Mouse (Mus musculus): ENCODE data around the gene Negr1. TPM values are rescaled to one million over a fixed set of nuclear protein-coding genes. Genes with fewer than 3 reads are reported as not detected.

Negr1 gene
- polyA plus RNA-seq, 1 experiment: 16.4 TPM

DNA sequence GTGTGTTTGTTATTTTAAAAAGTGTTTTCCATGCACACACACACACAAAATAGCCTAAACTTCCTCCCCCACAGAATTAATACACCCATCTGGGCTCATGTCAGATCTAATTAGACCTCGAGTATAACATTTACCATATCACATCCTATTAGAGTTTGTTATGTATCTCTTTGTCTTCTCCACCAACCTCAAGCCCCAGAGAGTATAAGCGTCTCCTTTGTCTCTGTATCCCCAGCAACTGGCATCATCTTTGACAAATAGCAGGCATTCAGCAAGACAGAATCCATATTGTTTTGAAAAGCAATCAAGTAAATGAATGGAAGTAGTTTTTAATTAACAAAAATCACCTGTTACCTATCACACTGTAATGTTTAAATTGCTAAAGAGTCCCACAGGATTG lies 67.0 kb downstream of the Negr1 start:
- H3K4me3 ChIP-seq (ENCODE audit: insufficient read depth, low read depth, low read length): no peak overlapping the region
- H3K27ac ChIP-seq (replicated peaks; ENCODE audit: low read depth, low read length): no peak overlapping the region
- H3K4me1 ChIP-seq (ENCODE audit: control insufficient read depth, insufficient read depth, insufficient read length, low read length): no peaks in the 10 kb centered on the region

DNA sequence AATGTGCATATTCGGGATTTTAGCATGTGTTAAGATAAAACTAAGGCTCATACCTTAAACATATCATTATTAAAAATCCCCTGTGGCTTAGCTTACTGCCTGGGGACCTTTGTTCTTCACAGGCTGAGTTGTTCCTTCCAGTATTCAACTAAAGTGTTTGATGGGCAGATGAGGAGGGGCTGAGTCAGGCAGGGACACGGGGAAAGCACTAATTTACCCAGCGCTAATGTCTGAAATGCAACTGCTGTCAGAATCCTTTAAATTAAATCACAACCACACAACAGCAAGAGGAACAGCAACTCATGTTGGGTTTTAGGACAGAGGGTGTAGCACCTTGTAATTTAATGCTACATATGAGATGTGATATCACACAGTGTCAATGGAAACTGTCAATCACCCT lies 71.3 kb downstream of the Negr1 start:
- H3K4me1 ChIP-seq (ENCODE audit: control insufficient read depth, insufficient read depth, insufficient read length, low read length): no peaks in the 10 kb centered on the region
- no peak overlapping the region for H3K27ac ChIP-seq (replicated peaks; ENCODE audit: low read depth, low read length)
- no peak overlapping the region for H3K4me3 ChIP-seq (ENCODE audit: insufficient read depth, low read depth, low read length)

DNA sequence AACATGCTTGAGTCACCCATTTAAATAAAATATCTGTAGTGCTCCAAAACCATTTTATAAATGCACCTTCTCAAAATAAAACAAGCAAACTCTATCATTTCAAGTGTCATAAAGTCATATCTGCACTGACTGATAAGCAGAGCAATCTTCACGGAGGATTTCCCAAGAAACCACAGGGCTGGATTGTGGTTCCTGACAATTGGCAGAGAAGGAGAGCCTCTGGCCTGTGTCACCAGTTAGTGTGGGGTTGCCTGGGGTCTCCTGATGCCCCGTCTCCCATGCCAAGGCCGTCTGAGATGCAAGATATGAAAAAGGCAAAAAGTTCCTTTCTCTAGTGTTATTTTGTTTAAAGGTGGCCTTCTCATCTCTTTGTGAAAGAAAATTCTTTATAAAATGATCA lies 77.8 kb downstream of the Negr1 start:
- Histone ChIP-seq H3K27ac (replicated peaks; ENCODE audit: low read depth, low read length) (no peak overlapping the region), H3K4me1 (ENCODE audit: control insufficient read depth, insufficient read depth, insufficient read length, low read length) (no peaks in the 10 kb centered on the region)

DNA sequence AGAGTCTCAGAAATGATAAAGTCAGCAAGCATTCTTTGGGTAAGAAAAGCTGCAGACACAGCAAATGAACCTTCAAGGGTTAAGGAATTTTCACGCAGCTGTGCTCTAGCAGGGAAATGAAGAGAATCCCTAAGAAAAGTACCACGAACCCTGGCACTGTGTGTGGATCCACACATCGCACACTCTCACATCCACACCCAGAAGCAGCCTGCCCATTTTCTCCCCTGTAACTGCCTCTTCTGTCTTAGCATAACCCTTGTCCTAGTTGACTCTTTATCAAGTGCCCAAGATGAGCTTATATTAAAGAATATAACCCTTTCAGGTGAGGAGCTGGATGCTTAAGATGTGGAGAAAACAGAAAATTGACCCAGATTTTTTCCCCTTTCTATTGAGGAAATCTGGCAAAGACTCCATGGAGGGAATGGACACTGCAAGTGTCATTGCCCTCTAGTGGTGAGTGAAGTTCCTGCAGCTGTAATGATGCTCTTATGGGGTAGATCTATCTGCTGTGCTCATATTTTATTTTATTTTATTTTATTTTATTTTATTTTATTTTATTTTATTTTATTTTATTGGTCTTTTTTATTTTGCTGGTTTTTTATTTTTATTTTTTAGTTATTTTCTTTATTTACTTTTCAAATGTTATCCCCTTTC lies 82.2 kb downstream of the Negr1 start:
- no peak overlapping the region for H3K4me3 ChIP-seq (ENCODE audit: insufficient read depth, low read depth, low read length)
- H3K27ac ChIP-seq (replicated peaks; ENCODE audit: low read depth, low read length): no peak overlapping the region
- H3K4me1 ChIP-seq (ENCODE audit: control insufficient read depth, insufficient read depth, insufficient read length, low read length): no peaks in the 10 kb centered on the region

More for the DNA sequence above, 77.8 kb downstream of the Negr1 start:
- no peak overlapping the region for H3K4me3 ChIP-seq (ENCODE audit: insufficient read depth, low read depth, low read length)

DNA sequence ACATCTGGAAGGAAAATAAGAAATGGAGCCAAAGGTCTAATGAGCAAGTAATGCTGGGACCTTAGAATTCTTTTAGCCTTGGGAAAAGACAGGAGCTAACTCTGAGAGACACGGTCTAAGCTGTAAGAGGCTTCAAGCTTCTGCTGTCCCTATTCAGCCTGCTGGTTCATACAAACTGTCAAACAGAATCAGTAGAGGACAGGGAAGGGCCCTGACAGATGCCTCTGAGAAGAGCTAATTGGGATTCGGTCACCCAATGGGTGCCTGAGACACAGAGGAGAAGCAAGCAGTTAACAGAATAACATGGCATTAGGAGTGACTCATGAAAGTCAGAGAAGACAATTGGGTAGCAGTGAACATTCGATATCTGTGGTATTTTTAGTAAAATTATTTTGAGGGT lies 86.8 kb downstream of the Negr1 start:
- Histone ChIP-seq H3K4me1 (ENCODE audit: control insufficient read depth, insufficient read depth, insufficient read length, low read length) (no peaks in the 10 kb centered on the region), H3K4me3 (ENCODE audit: insufficient read depth, low read depth, low read length) (no peak overlapping the region), H3K27ac (replicated peaks; ENCODE audit: low read depth, low read length) (no peak overlapping the region)

DNA sequence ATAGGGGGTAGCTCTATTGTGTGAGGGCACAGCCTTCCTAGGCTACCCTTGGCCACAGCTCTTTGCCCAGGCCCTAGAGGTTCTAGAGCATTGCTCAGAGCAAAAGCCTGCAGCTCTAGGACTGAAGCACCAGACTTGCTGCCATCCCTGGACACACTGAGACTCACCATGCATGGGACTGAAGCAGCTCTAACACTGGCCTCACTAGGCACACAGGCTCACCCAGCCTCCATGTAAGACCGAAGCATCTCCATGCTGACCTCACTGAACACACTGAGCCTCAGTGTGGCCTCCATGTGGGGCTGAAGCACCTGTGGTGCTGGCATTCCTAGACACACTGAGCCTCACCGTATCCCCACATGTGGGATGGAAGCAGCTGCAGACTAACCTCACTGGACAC lies 101.0 kb downstream of the Negr1 start:
- Histone ChIP-seq H3K27ac (replicated peaks; ENCODE audit: low read depth, low read length) (no peak overlapping the region), H3K4me1 (ENCODE audit: control insufficient read depth, insufficient read depth, insufficient read length, low read length) (no peaks in the 10 kb centered on the region), H3K4me3 (ENCODE audit: insufficient read depth, low read depth, low read length) (no peak overlapping the region)

DNA sequence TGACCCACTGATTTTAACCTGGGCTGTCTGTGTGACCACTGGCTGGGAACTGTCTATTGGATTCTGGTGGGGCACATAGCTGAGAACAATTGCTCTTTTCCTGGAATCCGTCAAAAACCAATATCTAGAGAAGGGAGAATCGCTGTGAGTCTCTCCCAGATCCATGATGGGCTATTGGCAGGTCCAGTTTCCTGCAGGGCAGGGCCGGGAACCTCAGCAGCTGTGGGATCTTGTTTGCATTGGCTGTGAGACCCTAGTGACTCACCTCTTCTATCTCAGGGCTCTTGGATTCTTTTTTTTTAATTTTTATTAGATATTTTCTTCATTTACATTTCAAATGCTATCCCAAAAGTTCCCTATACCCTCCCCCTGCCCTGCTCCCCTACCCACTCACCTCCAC lies 111.0 kb downstream of the Negr1 start:
- no peak overlapping the region for H3K27ac ChIP-seq (replicated peaks; ENCODE audit: low read depth, low read length)
- H3K4me3 ChIP-seq (ENCODE audit: insufficient read depth, low read depth, low read length): no peak overlapping the region
- no peaks in the 10 kb centered on the region for H3K4me1 ChIP-seq (ENCODE audit: control insufficient read depth, insufficient read depth, insufficient read length, low read length)

DNA sequence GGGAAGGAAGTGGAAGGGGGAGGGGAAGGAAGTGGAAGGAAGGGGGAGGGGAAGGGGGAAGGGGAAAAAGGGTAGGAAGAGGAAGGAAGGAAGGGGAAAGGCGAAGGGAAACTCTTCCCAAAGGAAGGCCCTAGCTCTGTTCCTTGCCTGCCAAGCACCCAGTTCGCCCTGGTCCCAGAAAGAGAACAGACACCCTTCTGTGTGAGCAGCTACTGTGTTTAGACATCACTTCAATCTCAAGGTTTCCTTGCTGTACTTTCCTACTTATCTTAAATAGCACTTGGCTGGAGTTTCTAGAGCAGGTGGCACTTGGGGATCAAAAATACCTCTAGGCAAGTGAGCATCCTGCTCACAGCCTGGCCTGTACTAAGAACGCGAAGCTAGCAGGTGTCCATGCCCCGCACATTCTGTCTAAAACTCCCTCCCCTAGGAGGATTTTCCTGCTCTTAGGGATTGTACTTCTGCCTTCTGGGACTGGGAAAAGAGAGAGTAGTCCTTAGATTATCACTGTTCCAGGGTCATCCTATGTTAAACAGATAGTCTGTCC lies 128.5 kb downstream of the Negr1 start:
- H3K4me3 ChIP-seq (ENCODE audit: insufficient read depth, low read depth, low read length): no peak overlapping the region
- no peaks in the 10 kb centered on the region for H3K4me1 ChIP-seq (ENCODE audit: control insufficient read depth, insufficient read depth, insufficient read length, low read length)
- no peak overlapping the region for H3K27ac ChIP-seq (replicated peaks; ENCODE audit: low read depth, low read length)

DNA sequence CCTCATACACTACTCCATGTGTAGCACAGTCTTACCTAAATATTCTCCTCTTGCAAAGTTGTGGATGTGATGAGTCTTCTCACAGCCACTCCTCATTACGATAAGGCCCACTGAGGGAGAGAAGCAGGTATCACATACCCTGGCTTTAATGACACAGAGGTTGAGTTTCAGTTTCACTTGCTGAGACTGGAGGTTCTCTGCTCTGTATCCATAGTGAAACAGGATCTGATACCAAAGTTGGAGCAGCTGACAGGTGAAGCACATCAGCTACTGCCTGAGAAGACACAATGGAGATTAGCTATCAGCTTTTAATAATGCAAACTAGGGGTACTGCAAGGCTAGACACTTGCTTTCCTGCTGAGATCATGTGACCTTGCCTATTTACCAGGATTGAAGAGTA lies 137.1 kb downstream of the Negr1 start:
- H3K4me1 ChIP-seq (ENCODE audit: control insufficient read depth, insufficient read depth, insufficient read length, low read length): no peaks in the 10 kb centered on the region
- no peak overlapping the region for H3K27ac ChIP-seq (replicated peaks; ENCODE audit: low read depth, low read length)
- no peak overlapping the region for H3K4me3 ChIP-seq (ENCODE audit: insufficient read depth, low read depth, low read length)

DNA sequence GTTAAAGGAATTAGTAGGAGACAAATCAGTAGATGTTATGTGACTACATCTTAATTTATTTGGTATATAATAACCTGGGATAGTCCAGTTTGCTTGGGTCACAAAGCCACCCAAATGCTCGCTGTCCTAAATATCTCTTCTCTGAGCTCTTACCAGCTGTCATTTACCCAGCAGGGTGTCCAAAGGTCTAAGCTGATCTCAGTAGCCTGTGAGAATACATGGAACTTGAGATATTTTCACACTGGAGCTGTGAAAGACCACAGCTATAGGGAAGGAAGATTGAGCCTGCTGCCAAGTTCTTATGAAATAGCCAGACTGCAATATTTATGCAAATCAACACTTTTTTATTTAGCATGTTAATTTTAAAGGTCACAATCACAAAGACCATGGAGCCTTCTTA lies 141.6 kb downstream of the Negr1 start:
- Histone ChIP-seq H3K4me1 (ENCODE audit: control insufficient read depth, insufficient read depth, insufficient read length, low read length) (no peaks in the 10 kb centered on the region), H3K4me3 (ENCODE audit: insufficient read depth, low read depth, low read length) (no peak overlapping the region), H3K27ac (replicated peaks; ENCODE audit: low read depth, low read length) (no peak overlapping the region)

DNA sequence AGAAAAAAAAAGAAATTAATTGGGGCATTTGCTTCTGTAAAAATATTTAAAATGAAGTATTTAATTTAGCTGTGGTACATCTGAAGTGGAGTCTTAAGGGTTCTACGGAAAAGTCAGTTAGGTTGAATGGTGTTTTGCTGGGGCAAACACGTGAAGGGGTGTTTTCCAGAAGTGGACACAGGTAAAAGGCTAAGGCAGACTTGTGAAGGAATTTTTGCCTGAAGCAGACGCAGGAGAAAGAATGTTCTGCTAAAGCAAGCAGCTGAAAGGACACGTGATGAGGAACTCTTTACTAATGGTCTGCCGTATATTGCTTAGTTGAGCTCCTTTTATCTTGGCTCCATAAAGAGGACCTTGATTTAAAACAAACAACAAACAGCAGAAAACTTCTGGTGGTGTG lies 148.6 kb downstream of the Negr1 start:
- H3K4me3 ChIP-seq (ENCODE audit: insufficient read depth, low read depth, low read length): no peak overlapping the region
- H3K27ac ChIP-seq (replicated peaks; ENCODE audit: low read depth, low read length): no peak overlapping the region
- H3K4me1 ChIP-seq (ENCODE audit: control insufficient read depth, insufficient read depth, insufficient read length, low read length): no peaks in the 10 kb centered on the region

DNA sequence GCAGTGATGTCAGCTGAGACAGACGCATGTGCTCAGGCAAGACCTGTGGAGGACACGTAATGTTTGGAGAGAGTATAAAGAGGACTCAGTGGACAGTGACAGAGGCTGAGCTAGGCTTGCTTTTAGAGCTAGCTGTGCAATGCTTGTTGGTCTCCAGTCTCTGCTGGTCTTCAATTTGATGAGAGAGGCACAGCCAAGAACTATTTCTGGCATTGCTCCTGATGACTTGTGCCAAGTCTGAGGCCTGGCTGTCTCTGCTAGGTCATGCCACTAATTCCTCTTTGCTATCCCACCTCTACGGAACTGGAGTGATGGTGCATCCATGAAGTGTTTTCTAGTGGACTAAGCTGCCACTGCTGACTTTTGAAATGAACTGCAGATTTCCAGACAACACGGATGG lies 149.1 kb downstream of the Negr1 start:
- Histone ChIP-seq H3K27ac (replicated peaks; ENCODE audit: low read depth, low read length) (no peak overlapping the region), H3K4me1 (ENCODE audit: control insufficient read depth, insufficient read depth, insufficient read length, low read length) (no peaks in the 10 kb centered on the region), H3K4me3 (ENCODE audit: insufficient read depth, low read depth, low read length) (no peak overlapping the region)

DNA sequence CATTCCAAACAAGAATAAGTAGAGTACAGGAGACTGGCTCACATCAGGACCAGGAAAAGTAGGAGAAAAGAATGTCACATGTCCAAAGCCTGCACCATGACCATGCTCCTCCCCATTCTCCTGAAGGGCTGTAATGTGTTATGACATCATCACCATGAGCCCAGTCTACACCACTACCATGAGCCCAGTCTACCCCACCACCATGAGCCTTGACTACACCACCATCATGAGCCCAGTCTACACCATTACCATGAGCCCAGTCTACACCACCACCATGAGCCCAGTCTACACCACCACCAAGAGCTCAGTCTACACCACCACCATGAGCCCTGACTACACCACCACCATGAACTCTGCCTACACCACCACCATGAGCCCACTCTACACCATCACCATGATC lies 174.7 kb downstream of the Negr1 start:
- H3K4me3 ChIP-seq (ENCODE audit: insufficient read depth, low read depth, low read length): no peak overlapping the region
- no peak overlapping the region for H3K27ac ChIP-seq (replicated peaks; ENCODE audit: low read depth, low read length)
- no peaks in the 10 kb centered on the region for H3K4me1 ChIP-seq (ENCODE audit: control insufficient read depth, insufficient read depth, insufficient read length, low read length)

DNA sequence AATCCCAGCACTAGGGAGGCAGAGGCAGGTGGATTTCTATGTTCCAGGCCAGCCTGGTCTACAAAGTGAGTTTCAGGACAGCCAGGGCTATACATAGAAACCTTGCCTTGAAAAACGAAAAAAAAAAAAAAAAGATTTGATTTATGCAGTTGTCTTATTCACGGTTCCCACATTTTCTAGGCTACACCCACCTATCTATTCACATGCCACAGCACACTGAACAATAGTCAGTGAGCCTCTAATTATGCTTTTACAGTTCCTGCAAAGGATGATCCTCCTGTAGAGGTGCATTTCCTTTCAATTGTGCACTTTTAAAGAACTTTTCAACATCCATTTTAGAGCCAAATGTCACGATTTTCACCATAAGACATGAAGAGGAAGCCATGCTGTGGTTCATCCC lies 177.9 kb downstream of the Negr1 start:
- Histone ChIP-seq H3K27ac (replicated peaks; ENCODE audit: low read depth, low read length) (no peak overlapping the region), H3K4me3 (ENCODE audit: insufficient read depth, low read depth, low read length) (no peak overlapping the region), H3K4me1 (ENCODE audit: control insufficient read depth, insufficient read depth, insufficient read length, low read length) (no peaks in the 10 kb centered on the region)

DNA sequence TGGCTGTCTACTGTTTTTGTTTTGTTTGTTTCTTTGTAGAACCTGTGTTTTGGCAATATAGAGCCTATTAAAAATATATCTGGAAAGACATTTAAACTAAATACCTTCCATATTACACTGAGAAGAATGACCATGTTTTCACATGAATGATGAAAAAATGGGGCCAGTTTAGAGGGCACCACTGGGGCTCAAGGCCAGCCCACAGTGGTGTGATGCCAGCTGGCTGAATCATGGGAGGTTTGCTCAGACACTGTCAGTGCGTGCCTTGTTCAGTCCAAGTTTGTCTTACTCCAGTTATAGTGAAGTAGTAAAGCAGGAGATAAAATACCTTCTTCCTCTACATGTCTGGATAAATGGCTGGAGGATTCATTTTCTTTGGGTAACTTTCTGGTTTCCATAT lies 181.7 kb downstream of the Negr1 start:
- Histone ChIP-seq H3K27ac (replicated peaks; ENCODE audit: low read depth, low read length) (no peak overlapping the region), H3K4me1 (ENCODE audit: control insufficient read depth, insufficient read depth, insufficient read length, low read length) (no peaks in the 10 kb centered on the region), H3K4me3 (ENCODE audit: insufficient read depth, low read depth, low read length) (no peak overlapping the region)

DNA sequence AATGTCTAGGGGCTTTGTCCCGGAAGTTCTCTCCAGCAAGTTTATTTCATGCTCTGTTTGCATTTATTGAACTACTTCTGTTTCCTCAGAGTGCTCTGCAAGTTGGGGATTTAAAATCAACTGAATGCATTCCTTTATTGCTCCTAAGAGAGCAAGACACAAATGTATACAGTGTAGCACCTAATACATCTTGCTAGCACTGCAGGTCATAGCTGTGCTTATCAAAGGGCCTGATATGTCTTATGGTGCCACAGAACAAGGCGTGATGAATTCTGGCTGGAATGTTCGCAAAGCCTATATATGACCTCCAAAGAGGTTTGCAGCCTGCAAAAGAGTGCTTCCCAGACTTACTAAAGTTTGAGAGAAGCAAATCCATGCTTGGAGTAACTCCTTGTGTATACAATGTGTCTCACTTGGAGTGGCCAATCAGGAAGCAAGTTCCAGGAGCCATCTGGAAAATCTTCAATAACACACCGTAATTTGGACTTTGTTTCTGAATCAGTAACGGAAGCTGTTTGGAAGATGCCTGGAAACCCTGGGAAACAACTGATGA lies 183.7 kb downstream of the Negr1 start:
- no peaks in the 10 kb centered on the region for H3K4me1 ChIP-seq (ENCODE audit: control insufficient read depth, insufficient read depth, insufficient read length, low read length)
- H3K27ac ChIP-seq (replicated peaks; ENCODE audit: low read depth, low read length): no peak overlapping the region
- no peak overlapping the region for H3K4me3 ChIP-seq (ENCODE audit: insufficient read depth, low read depth, low read length)

All from brown adipose tissue, adult 24 weeks (tissue).